Mouse (Mus musculus) retina, embryonic 14.5 days (tissue): ENCODE measurements around the gene Btbd11.

Experiments used
- DNase-seq: peaks from one replicate; pipeline ENCODE4 v3.0.0-alpha.2; 2015; ENCODE audit warnings: low spot score

Gene Btbd11

GRCm38 (mm10) chr10:85591296-85591695 lies 204.7 kb downstream of the Btbd11 start:
- no peak for DNase-seq

DNA sequence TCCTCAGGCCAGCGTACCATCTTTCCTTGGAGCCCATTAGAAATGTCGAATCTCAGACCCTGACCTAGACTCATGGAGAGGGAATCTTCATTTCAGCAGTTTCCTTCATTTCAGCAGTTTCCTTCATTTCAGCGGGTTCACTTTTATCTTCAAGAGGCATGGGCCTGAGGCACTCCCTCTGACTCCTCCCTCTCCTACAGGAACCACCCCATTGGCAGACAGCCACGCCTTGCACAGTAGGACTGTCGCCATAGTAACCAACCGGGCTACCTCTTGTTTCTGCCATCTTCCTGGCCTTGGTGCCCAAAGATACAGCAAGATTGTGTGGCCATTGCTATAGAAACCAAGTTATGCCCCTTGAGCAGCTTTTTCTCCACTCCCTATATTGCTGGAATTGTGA lies 205.4 kb downstream of the Btbd11 start:
- peak; percentile 11 for DNase-seq

GRCm38 (mm10) chr10:85596301-85596700 lies 209.7 kb downstream of the Btbd11 start:
- DNase-seq, result no peak

DNA sequence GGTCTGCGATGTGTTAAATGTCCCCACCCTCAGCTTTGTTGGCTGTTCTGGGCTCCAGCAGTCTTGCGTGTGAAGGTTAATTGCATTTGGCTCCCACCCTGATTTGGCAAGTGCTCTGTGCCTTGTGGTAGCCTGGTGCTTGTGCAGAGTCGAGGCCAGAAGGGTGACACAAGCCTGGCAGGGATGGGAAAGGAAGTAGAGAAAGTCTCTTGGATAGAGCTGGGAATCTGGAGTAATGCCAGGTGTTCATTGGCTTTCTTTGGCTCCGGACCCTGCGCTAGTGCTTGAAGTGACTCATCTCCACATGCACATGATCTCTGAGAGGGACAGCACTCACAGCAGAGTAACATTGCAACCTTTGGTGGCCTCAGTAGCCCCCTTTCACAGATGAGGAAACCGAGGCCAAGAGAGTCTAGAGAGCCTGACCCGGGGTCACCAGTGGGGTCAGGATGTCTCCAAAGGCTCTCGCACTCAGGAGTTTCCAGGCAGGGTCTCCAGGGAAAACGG lies 211.5 kb downstream of the Btbd11 start:
- no peak for DNase-seq

- DNase-seq, result peak; percentile 57
These were observed 212.3 kb downstream of the Btbd11 start for GRCm38 (mm10) chr10:85598603-85599542.

DNA sequence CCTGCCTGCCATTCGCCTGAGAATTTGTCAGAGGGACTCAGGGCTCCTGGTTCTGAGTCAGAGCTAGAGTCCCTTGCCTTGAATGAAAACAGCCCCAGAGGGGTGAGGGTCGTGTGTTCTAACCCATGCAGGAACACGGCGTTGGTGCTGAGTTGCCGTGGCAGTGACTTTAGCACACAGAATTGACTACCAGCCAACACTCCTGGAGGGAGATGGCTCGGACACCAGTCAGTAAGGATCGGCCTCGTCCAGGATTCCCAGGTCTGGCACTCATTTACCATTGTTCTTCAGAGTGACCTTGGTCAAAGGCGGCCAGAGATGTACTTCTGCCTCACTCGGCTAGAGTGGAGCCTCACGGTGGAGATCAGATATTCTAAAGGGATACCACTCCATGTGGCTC lies 215.9 kb downstream of the Btbd11 start:
- DNase-seq, result no peak

DNA sequence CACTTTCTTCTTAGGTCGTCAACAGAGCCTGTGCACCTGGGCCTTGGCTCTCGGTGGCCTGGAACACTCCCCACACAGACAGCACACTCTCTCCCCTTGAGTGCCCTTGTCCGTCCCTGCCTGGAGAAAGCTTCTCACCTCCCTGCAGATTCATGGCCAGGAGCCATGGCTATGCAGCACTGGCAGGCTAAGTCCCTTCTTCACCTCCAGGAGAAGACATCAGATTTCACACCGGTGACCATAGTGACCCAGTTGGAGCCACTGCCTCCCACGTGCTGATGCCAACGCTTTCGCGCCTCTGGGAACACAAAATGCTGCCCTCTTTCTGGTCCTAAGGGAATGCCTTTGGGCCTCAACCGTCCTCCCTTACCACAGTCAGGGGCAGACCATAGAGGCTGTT lies 217.9 kb downstream of the Btbd11 start:
- DNase-seq, result no peak

- no peak for DNase-seq
These were observed 222.1 kb downstream of the Btbd11 start for GRCm38 (mm10) chr10:85608550-85609278.

DNA sequence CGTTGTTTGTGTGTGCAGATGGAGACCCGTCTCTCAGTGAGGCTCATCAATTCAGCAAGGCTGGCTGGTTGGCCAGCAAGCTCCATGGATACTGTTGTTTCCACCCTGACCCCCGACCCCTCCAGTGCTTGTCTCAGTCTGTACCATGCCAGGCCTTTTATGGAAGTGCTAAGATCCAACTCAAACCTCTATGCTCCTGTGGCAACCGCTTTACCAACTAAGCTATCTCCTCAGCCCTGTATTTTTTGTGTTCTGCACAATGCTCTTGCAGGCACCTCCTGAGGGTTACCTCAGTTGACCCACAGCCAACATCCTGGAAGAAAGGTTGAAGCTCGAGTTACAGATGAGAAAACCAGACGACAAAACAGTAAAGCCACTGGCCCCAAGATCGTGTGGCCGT lies 230.5 kb downstream of the Btbd11 start:
- DNase-seq, result no peak

- DNase-seq, result peak; percentile 11
These were observed 231.1 kb downstream of the Btbd11 start for GRCm38 (mm10) chr10:85617501-85618417.

DNA sequence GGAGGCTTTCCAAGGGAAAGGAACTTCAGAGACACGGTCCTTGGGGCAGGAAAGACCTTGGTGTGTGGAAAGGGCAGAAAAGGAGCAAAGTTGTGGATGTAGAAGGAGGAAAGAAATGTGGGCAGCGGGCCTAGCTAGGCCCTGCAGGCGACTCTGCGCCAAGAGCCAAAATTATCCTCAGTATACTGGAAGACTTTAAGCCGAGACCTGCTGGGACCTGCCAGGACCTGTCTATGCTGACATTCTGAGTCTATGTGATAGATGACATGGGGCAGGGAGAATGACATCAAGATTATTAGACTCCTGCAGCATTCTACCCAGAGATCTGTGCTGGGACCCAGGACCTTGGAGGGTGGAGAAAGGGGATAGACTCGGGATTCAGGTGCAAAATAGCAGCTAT lies 234.5 kb downstream of the Btbd11 start:
- DNase-seq, result no peak

DNA sequence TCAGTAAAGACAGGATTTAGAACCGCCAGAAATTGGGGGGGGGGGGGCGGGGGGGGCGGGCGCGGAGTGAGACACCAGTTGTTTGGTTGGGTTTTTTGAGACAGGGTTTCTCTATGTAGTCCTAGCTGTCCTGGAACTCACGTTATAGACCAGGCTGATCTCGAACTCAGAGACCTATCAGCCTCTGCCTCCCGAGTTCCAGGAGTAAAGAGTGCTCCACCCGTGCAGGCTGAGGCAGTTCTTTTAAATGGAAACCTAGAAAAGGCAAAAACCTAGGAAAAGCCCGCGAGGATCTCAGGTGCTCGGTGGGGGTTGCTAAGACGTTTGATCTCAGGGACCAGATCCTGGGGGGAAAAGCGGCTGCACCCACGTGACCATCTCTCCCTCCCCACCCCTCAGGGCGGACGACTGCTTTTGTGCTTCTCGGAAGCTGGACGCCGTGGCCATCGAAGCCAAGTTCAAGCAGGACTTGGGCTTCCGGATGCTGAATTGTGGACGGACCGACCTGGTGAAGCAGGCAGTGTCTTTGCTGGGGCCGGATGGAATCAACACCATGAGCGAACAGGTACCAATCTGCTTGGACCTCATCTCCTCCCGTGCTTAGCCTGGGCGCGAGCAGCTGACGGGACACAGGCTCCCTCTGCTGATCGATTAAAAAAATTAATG lies 238.0 kb downstream of the Btbd11 start:
- peak; percentile 71 for DNase-seq

GRCm38 (mm10) chr10:85625170-85625686 lies 238.6 kb downstream of the Btbd11 start:
- DNase-seq, result no peak

GRCm38 (mm10) chr10:85632030-85632429 lies 245.4 kb downstream of the Btbd11 start:
- DNase-seq, result no peak

DNA sequence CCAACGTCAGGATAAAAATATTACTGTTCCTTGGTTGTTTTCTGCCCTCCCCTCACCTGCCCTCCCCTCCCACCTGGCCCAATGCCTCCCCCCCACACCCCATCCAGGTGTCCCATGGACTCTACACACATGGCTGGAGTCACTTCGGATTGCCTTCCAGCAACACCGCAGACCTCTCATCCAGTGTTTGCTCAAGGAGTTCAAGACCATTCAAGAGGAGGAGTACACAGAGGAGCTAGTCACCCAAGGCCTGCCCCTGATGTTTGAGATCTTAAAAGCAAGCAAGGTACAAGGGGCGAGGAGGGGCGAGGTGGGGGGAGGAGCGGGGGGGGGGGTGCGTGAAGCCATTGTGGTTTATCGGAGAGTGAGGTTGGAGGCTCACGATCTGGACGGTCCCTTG lies 247.0 kb downstream of the Btbd11 start:
- DNase-seq, result no peak

DNA sequence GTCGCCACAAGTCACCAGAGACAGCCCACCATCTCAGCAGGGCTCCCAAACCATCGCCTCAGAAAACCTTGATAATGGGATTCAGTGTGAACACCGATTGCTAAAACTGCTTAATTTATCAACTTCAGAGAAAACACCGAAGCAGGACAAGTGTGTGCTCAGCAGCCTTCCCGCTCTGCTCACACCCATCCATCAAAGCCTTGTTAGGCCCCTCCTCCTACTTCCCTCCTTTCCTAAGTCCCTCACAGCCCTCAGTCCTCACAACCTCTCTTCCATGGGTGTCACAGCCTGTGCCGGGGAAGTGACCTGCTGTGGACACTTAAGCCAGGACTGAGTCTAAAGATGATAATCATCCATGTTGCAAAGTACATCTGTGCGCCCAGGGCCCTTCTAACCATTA lies 251.0 kb downstream of the Btbd11 start:
- DNase-seq, result no peak

DNA sequence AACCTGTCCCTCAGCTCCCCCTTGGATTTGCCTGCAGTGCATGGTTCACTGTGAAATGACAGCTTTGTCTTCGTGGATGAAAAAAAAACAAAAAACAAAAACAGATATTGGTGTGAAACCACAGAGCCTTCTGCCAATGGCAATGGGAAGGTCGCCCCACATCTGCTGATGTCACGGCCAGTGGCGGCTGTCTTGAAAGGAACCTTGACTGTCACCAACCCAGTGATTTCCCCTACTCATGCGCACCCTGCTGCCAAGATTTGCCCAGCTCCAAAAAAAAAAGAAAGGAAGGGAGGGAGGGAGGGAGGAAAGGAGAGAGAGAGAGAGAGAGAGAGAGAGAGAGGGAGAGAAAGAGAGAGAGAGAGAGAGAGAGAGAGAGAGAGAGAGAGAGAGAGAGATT lies 251.5 kb downstream of the Btbd11 start:
- no peak for DNase-seq

DNA sequence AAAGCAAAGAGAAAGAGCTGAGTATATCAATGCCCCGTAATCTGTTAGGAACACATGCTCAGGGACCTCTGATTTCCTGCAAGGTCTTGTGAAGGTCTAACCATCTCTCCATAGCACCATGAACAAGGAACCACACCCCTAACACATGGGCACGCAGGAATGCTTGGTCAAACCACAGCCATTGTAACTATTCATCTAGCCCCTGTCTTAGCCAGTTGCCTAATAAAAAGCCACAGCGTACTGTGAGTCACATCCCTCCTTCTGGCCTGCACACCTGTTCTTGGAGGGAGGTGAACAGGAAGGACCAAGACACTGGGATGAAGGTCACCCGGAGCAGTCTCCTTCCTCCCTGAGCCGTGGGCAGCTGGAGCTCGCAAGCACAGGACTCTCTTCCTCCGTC lies 253.0 kb downstream of the Btbd11 start:
- no peak for DNase-seq

- no peak for DNase-seq
These were observed 253.8 kb downstream of the Btbd11 start for GRCm38 (mm10) chr10:85640408-85640807.

DNA sequence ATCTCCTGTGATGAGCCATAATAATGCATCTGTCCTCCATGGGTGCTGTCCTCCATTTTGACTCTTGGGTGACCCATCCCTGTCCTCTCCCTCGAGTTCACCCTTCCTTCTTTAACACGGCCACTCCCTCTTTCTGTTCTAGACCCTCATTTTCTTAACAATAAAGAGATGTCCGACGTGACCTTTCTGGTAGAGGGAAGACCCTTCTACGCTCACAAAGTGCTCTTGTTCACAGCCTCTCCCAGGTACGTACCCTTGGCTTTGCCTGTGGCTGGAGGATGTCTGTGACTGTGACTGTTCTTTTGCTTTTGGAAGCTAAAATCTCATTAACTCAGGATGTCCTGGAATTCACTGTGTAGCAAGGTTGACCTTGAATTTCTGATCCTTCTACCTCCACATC lies 258.7 kb downstream of the Btbd11 start:
- DNase-seq, result no peak

DNA sequence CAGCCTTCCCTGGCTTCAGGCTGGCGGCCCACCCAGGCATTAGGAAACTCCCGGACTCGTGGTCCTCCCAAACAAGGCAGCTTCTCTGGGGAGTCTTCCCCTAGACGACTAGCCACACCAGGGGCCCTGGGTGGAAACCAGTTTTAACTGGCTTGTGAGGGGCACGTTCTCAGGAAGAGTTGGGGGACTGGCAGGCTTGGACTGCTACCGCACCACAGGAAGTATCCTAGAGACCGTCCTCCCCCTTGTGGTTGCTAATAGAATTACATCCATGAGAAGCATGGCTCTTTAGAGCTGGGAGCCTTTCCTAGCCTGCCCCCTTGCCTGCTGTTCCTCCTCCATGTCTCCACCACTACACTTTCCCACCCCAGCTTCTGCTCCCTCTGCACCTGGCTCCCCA lies 265.1 kb downstream of the Btbd11 start:
- peak; percentile 91 for DNase-seq
